Mouse (Mus musculus) 416B (cell line): ENCODE measurements at regions not wholly inside any gene's neighbourhood (a gene's known extent, or its start where the extent isn't known, plus 50 kb on each side); places are given as distances from the start of the nearest gene placed in this dataset.
A peak's percentile ranks its signal among the peaks of the same experiment; 100 is the strongest.

Experiments
- DNase-seq: peaks from one replicate; pipeline ENCODE4 v3.0.0; 2011; ENCODE audit warnings: low read depth

GRCm38 (mm10) chr4:122781717-122782116 lies 54.3 kb upstream of the Ppt1 start:
- DNase-seq, result peak; percentile 53
